Mouse (Mus musculus) CH12.LX (cell line): ENCODE results near the gene Atxn7l1. TPM values are rescaled to one million over a fixed set of nuclear protein-coding genes. Genes with fewer than 3 reads are reported as not detected.

Source experiments
- DNase-seq: peaks from one replicate; pipeline ENCODE4 v3.0.0-alpha.2; 2013; ENCODE audit errors: extremely low read depth
- H3K27ac ChIP-seq: 2 replicates; pipeline ENCODE4 v1.5.1; 2012; ENCODE audit warnings: low read depth, mild to moderate bottlenecking, control low read depth, moderate library complexity; ENCODE audit not compliant: insufficient read depth
- H3K27me3 ChIP-seq: replicated peaks from 2 replicates; pipeline ENCODE3; 2012; ENCODE audit warnings: inconsistent platforms
- H3K36me3 ChIP-seq, 2 experiments: replicated peaks in 1 of 2; 2 replicates each; pipeline versions ENCODE3 to v1.6.1; 2012; ENCODE audit warnings: inconsistent platforms in 1 of 2, low read length in 1 of 2, mild to moderate bottlenecking in 1 of 2, mixed read lengths in 1 of 2, moderate library complexity in 1 of 2; ENCODE audit not compliant: control insufficient read depth in 1 of 2, insufficient read depth in 1 of 2
- H3K4me1 ChIP-seq, 2 experiments: 2 replicates each; pipeline ENCODE4 v1.6.1; 2012; ENCODE audit warnings: inconsistent platforms in 1 of 2, moderate library complexity in 1 of 2; ENCODE audit not compliant: insufficient read depth in 2 of 2, control insufficient read depth in 1 of 2
- H3K4me2 ChIP-seq: 2 replicates; pipeline ENCODE4 v1.6.1; 2012; ENCODE audit warnings: low read depth, mild to moderate bottlenecking, control low read depth; ENCODE audit not compliant: poor library complexity, insufficient read depth, severe bottlenecking
- H3K4me3 ChIP-seq, 3 experiments: fragments of 150-350 bp in 1 of 3; sonication (generic) in 1 of 3; replicated peaks in 1 of 3; 2 replicates each; pipeline versions ENCODE3 to v1.5.1; 2011 to 2012; ENCODE audit warnings: low read depth in 2 of 3, low read length in 2 of 3, mild to moderate bottlenecking in 2 of 3, moderate library complexity in 2 of 3, control low read depth in 1 of 3, improper control_type of control experiment in 1 of 3, inconsistent platforms in 1 of 3, mixed read lengths in 1 of 3; ENCODE audit not compliant: poor library complexity in 1 of 3
- H3K79me2 ChIP-seq: replicated peaks from 2 replicates; pipeline ENCODE4 v1.6.1; 2012; ENCODE audit warnings: mild to moderate bottlenecking, moderate library complexity; ENCODE audit not compliant: control insufficient read depth, poor library complexity, insufficient read depth, severe bottlenecking; ENCODE audit errors: extremely low read depth
- H3K9ac ChIP-seq: 2 replicates; pipeline ENCODE4 v1.6.1; 2012; ENCODE audit warnings: low read depth, mild to moderate bottlenecking, control low read depth, moderate library complexity; ENCODE audit not compliant: insufficient read depth
- H3K9me3 ChIP-seq: replicated peaks from 2 replicates; pipeline ENCODE3; 2012; ENCODE audit warnings: low read length, inconsistent platforms, mixed read lengths
- CTCF ChIP-seq, 2 experiments: IDR thresholded peaks in 1 of 2; conservative IDR thresholded peaks in 1 of 2; 2 replicates each; pipeline ENCODE4 v1.5.1; 2011 to 2012; ENCODE audit warnings: low read depth in 2 of 2, low read length in 2 of 2, improper control_type of control experiment in 1 of 2, inconsistent platforms in 1 of 2, mild to moderate bottlenecking in 1 of 2, moderate library complexity in 1 of 2
- EP300 ChIP-seq: IDR thresholded peaks from 2 replicates; pipeline ENCODE4 v1.6.1; 2011; ENCODE audit warnings: low read length, improper control_type of control experiment
- IRF4 ChIP-seq: IDR thresholded peaks from 2 replicates; pipeline ENCODE4 v1.6.1; 2014; ENCODE audit warnings: low read depth, mild to moderate bottlenecking, inconsistent platforms, low read length, improper control_type of control experiment
- JUN ChIP-seq: IDR thresholded peaks from 2 replicates; pipeline ENCODE4 v1.6.1; 2011; ENCODE audit warnings: low read depth, mild to moderate bottlenecking, low read length, improper control_type of control experiment, moderate library complexity; ENCODE audit not compliant: insufficient read depth
- JUND ChIP-seq: conservative IDR thresholded peaks from 2 replicates; pipeline ENCODE4 v1.6.1; 2011; ENCODE audit warnings: low read depth, low read length, improper control_type of control experiment
- MAFK ChIP-seq: IDR thresholded peaks from 2 replicates; pipeline ENCODE4 v1.6.1; 2011; ENCODE audit warnings: low read length, improper control_type of control experiment; ENCODE audit not compliant: insufficient replicate concordance
- MAX ChIP-seq: IDR thresholded peaks from 2 replicates; pipeline ENCODE4 v1.6.1; 2011; ENCODE audit warnings: low read length, improper control_type of control experiment
- MEF2A ChIP-seq: IDR thresholded peaks from 2 replicates; pipeline ENCODE4 v1.6.1; 2014; ENCODE audit warnings: low read depth, mild to moderate bottlenecking, inconsistent platforms, low read length, improper control_type of control experiment, borderline replicate concordance
- MXI1 ChIP-seq: IDR thresholded peaks from 2 replicates; pipeline ENCODE4 v1.6.1; 2011; ENCODE audit warnings: mild to moderate bottlenecking, low read depth, low read length, improper control_type of control experiment
- NRF1 ChIP-seq: IDR thresholded peaks from 2 replicates; pipeline ENCODE4 v1.6.1; 2014; ENCODE audit warnings: low read depth, mild to moderate bottlenecking, inconsistent platforms, low read length, improper control_type of control experiment, moderate library complexity
- PAX5 ChIP-seq: IDR thresholded peaks from 2 replicates; pipeline ENCODE4 v1.6.1; 2012; ENCODE audit warnings: low read length, inconsistent platforms, mixed read lengths
- POLR2AphosphoS2 ChIP-seq: IDR thresholded peaks from 2 replicates; pipeline ENCODE4 v1.6.1; 2011; ENCODE audit warnings: low read depth, low read length, improper control_type of control experiment
- RAD21 ChIP-seq: IDR thresholded peaks from 2 replicates; pipeline ENCODE4 v1.6.1; 2011; ENCODE audit warnings: low read depth, mild to moderate bottlenecking, low read length, improper control_type of control experiment, moderate library complexity
- SIN3A ChIP-seq: IDR thresholded peaks from 2 replicates; pipeline ENCODE4 v1.6.1; 2012; ENCODE audit warnings: low read length, improper control_type of control experiment, inconsistent platforms
- SMC3 ChIP-seq: IDR thresholded peaks from 2 replicates; pipeline ENCODE4 v1.6.1; 2011; ENCODE audit warnings: low read depth, low read length, improper control_type of control experiment
- USF2 ChIP-seq: conservative IDR thresholded peaks from 2 replicates; pipeline ENCODE4 v1.6.1; 2011; ENCODE audit warnings: low read depth, low read length, improper control_type of control experiment
- ZC3H11A ChIP-seq: IDR thresholded peaks from 2 replicates; pipeline ENCODE4 v1.6.1; 2012; ENCODE audit warnings: low read depth, mild to moderate bottlenecking, inconsistent platforms, low read length, improper control_type of control experiment
- dilution Hi-C: fragments of 300-500 bp; cut with MboI; formaldehyde crosslinking; loops from 2 replicates; pipeline ENCODE4 v1.14.3; 2020; ENCODE audit warnings: low sequenced_read_pairs; ENCODE audit not compliant: extremely low pct_unique_long_range_greater_than_20kb, extremely low pct_ligation_motif_present
- in situ Hi-C: fragments of 300-500 bp; cut with MboI; formaldehyde crosslinking; loops from 3 replicates; pipeline ENCODE4 v1.14.3; 2019; ENCODE audit warnings: low sequenced_read_pairs, low pct_ligation_motif_present, low pct_unique_long_range_greater_than_20kb, mixed read lengths
- polyA plus RNA-seq: library from polyadenylated mRNA; unstranded; fragments of >175 nt; gene quantifications from 2 replicates; pipeline ENCODE4 v1.2.1, GENCODE M21; 2012; ENCODE audit warnings: low read depth; ENCODE audit not compliant: insufficient read length
- total RNA-seq, 2 experiments: library from RNA; depleted of rRNA; stranded (reverse); fragments of 300-350 nt in 1 of 2; fragments of >200 nt in 1 of 2; gene quantifications; 2 replicates each; pipeline ENCODE4 v1.2.3; 2012 to 2014

The Atxn7l1 gene
- total and polyA plus RNA-seq, 3 experiments, result 8.6 to 55.7 (median 9.0) TPM

- Histone ChIP-seq H3K27ac (no peak overlapping the region), H3K4me2 (no peak overlapping the region), H3K4me1 (peaks cover 4 to 69% of the 10 kb centered on the region in 2 experiments; a peak in 3 of 4 replicates), H3K4me3 (no peak overlapping the region), H3K27me3 (no peaks in the 10 kb centered on the region), H3K79me2 (peaks cover 5% of the 10 kb centered on the region), H3K9ac (no peak overlapping the region), H3K9me3 (no peaks in the 10 kb centered on the region), H3K36me3 (peaks cover 49 to 90% of the 10 kb centered on the region in 2 experiments)
- dilution Hi-C loops (no loop called here), in situ Hi-C loops (no loop called here)
- DNase-seq, result no peak
- TF ChIP-seq CTCF (conservative IDR thresholded peaks at IDR 0.05 in 1 of 2, IDR thresholded peaks at IDR 0.05 in 1 of 2; ENCODE audit: low read depth in 2 of 2, low read length in 2 of 2) (no peak), SIN3A (no peak), POLR2AphosphoS2 (no peak), EP300 (no peak), NRF1 (no peak), IRF4 (no peak), ZC3H11A (no peak), RAD21 (no peak)
Measured at GRCm38 (mm10) chr12:33218215-33218859, 70.8 kb downstream of the Atxn7l1 start.

GRCm38 (mm10) chr12:33219436-33219835, 71.9 kb downstream of the Atxn7l1 start:
- Histone ChIP-seq H3K79me2 (peaks cover 5% of the 10 kb centered on the region), H3K4me1 (peaks cover 4 to 62% of the 10 kb centered on the region in 2 experiments; a peak in 3 of 4 replicates), H3K9ac (no peak overlapping the region), H3K27me3 (no peaks in the 10 kb centered on the region), H3K27ac (no peak overlapping the region), H3K36me3 (peaks cover 53 to 90% of the 10 kb centered on the region in 2 experiments), H3K4me3 (no peak overlapping the region), H3K4me2 (no peak overlapping the region), H3K9me3 (no peaks in the 10 kb centered on the region)
- dilution Hi-C loops (no loop called here), in situ Hi-C loops (no loop called here)
- no peak for DNase-seq
- TF ChIP-seq MXI1 (no peak), ZC3H11A (no peak), SMC3 (no peak), NRF1 (no peak), JUND (no peak), CTCF (conservative IDR thresholded peaks at IDR 0.05 in 1 of 2, IDR thresholded peaks at IDR 0.05 in 1 of 2; ENCODE audit: low read depth in 2 of 2, low read length in 2 of 2) (no peak), USF2 (no peak), JUN (no peak), PAX5 (no peak), MEF2A (no peak), IRF4 (no peak), MAFK (no peak), MAX (no peak)
